In the genomic region with DNA sequence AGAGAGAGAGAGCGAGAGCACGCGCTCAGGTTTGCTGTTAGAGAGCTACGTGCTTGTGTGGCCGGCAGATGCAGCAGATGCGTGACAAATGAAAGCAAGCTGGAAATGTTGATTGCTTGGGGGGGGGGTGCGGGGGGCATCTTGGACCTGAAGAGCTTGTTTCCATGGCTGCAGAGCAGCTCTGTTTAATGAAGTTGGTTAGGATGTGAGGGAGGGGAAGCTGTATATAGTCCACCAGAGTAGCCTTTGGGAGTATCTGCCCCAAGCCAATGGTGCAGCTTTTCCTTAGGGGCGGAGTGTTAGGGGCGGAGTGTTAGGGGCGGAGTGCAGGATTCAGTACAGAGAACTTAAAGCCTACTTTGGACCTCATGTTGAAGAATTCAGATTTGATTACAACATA, we compare ENCODE assay signal across 10 mouse cellular contexts. TPM values are rescaled to one million over a fixed set of nuclear protein-coding genes. Genes with fewer than 3 reads are reported as not detected.
DNase-seq lines count a peak whose midpoint lies in the region; ATAC-seq and TF ChIP-seq lines count a peak whose summit lies in the region.
"Had no signal": no experiment of that assay in that cellular context is flagged by ENCODE, and none has a peak within 500 bp of the region (broad histone marks: within the 10 kb centered on the region; RNA-seq: fewer than 3 reads in every experiment).

No protein-coding gene starts in this region.

- H3K27ac ChIP-seq in midbrain, embryonic 10.5 days (replicated peaks): 0 out of 2 replicates have a peak overlapping the region, but pooled peaks have one; percentile 2
- H3K27ac ChIP-seq in midbrain, postnatal 0 days (ENCODE audit: low read depth, low read length): no peak overlapping the region
- H3K27ac ChIP-seq in hindbrain, embryonic 11.5 days (ENCODE audit: low read depth, low read length): no peak overlapping the region
- no peak overlapping the region for H3K27ac ChIP-seq in liver, embryonic 12.5 days
- H3K27ac ChIP-seq in stomach, embryonic 16.5 days (ENCODE audit: low read length): peak overlapping the region; percentile 95

- H3K4me3 ChIP-seq in midbrain, embryonic 10.5 days: peak overlapping the region; percentile 11; the same call in 1 of the 2 replicates
- no peak overlapping the region for H3K4me3 ChIP-seq in midbrain, postnatal 0 days (ENCODE audit: low read depth, low read length)
- no peak overlapping the region for H3K4me3 ChIP-seq in hindbrain, embryonic 11.5 days (ENCODE audit: low read depth, low read length)
- H3K4me3 ChIP-seq in liver, embryonic 12.5 days: peak overlapping the region; percentile 11
- H3K4me3 ChIP-seq in stomach, embryonic 16.5 days (replicated peaks; ENCODE audit: low read length): peak overlapping the region; percentile 17; the same call in 1 of the 2 replicates

- no peaks in the 10 kb centered on the region for H3K9me3 ChIP-seq in midbrain, embryonic 10.5 days (replicated peaks)
- H3K9me3 ChIP-seq in midbrain, postnatal 0 days (ENCODE audit: low read length): no peaks in the 10 kb centered on the region
- no peaks in the 10 kb centered on the region for H3K9me3 ChIP-seq in hindbrain, embryonic 11.5 days (ENCODE audit: control insufficient read depth, low read length)
- H3K9me3 ChIP-seq in liver, embryonic 12.5 days (replicated peaks): no peaks in the 10 kb centered on the region
- H3K9me3 ChIP-seq in stomach, embryonic 16.5 days (replicated peaks; ENCODE audit: control insufficient read depth, low read length): no peaks in the 10 kb centered on the region

- no peaks in the 10 kb centered on the region for H3K27me3 ChIP-seq in midbrain, embryonic 10.5 days (ENCODE audit: low read depth, poor library complexity, severe bottlenecking)
- H3K27me3 ChIP-seq in midbrain, postnatal 0 days (ENCODE audit: insufficient read depth, low read length): no peaks in the 10 kb centered on the region
- no peaks in the 10 kb centered on the region for H3K27me3 ChIP-seq in hindbrain, embryonic 11.5 days (ENCODE audit: control insufficient read depth, insufficient read depth, low read length)
- H3K27me3 ChIP-seq in liver, embryonic 12.5 days (replicated peaks): no peaks in the 10 kb centered on the region
- no peaks in the 10 kb centered on the region for H3K27me3 ChIP-seq in stomach, embryonic 16.5 days (ENCODE audit: control insufficient read depth, insufficient read depth, low read length)

- no peak overlapping the region for H3K4me2 ChIP-seq in midbrain, postnatal 0 days (ENCODE audit: low read depth, low read length, poor library complexity, severe bottlenecking)
- H3K4me2 ChIP-seq in hindbrain, embryonic 11.5 days (replicated peaks; ENCODE audit: low read depth, low read length): no peak overlapping the region
- peak overlapping the region; percentile 52 for H3K4me2 ChIP-seq in liver, embryonic 12.5 days
- peak overlapping the region; percentile 46 for H3K4me2 ChIP-seq in stomach, embryonic 16.5 days (ENCODE audit: low read depth, low read length)

- ATAC-seq in midbrain, postnatal 0 days (ENCODE audit: low FRiP score): no peak
- peak; percentile 79 for ATAC-seq in hindbrain, embryonic 11.5 days (ENCODE audit: low FRiP score)
- ATAC-seq in liver, embryonic 12.5 days: peak; percentile 60; the same call in 1 of the 2 replicates
- ATAC-seq in stomach, embryonic 16.5 days (ENCODE audit: insufficient read depth, low FRiP score): peak; percentile 51

- 38% methylated on average over 10 of the region's 10 CpGs for WGBS in midbrain, embryonic 10.5 days
- WGBS in midbrain, postnatal 0 days: 21% methylated on average over 10 of the region's 10 CpGs
- WGBS in hindbrain, embryonic 11.5 days: 34% methylated on average over 10 of the region's 10 CpGs
- 31% methylated on average over 10 of the region's 10 CpGs for WGBS in liver, embryonic 12.5 days (ENCODE audit: insufficient replicate concordance)
- WGBS in stomach, embryonic 16.5 days: 22% methylated on average over 10 of the region's 10 CpGs

- H3K4me1 ChIP-seq in midbrain, embryonic 10.5 days: peaks cover 24% of the 10 kb centered on the region
- peaks cover 9% of the 10 kb centered on the region; the same call in 1 of the 2 replicates for H3K4me1 ChIP-seq in midbrain, postnatal 0 days (ENCODE audit: insufficient read depth, low read length)
- 0 out of 2 replicates have a peak, but pooled peaks cover 2% of the 10 kb centered on the region for H3K4me1 ChIP-seq in hindbrain, embryonic 11.5 days (replicated peaks; ENCODE audit: control insufficient read depth, insufficient read depth, low read length)
- peaks cover 39% of the 10 kb centered on the region for H3K4me1 ChIP-seq in liver, embryonic 12.5 days
- peaks cover 25% of the 10 kb centered on the region for H3K4me1 ChIP-seq in stomach, embryonic 16.5 days (ENCODE audit: control insufficient read depth, insufficient read depth, low read length)

- no peak overlapping the region for H3K9ac ChIP-seq in midbrain, postnatal 0 days (replicated peaks; ENCODE audit: low read length, poor library complexity, severe bottlenecking)
- H3K9ac ChIP-seq in hindbrain, embryonic 11.5 days (ENCODE audit: low read depth, low read length): no peak overlapping the region
- H3K9ac ChIP-seq in liver, embryonic 12.5 days: no peak overlapping the region
- H3K9ac ChIP-seq in stomach, embryonic 16.5 days (ENCODE audit: low read length): peak overlapping the region; percentile 43; the same call in 1 of the 2 replicates

- H3K36me3 ChIP-seq in midbrain, embryonic 10.5 days: no peaks in the 10 kb centered on the region
- no peaks in the 10 kb centered on the region for H3K36me3 ChIP-seq in midbrain, postnatal 0 days (ENCODE audit: insufficient read depth, low read length)
- no peaks in the 10 kb centered on the region for H3K36me3 ChIP-seq in hindbrain, embryonic 11.5 days (ENCODE audit: control insufficient read depth, insufficient read depth, low read length)
- no peaks in the 10 kb centered on the region for H3K36me3 ChIP-seq in liver, embryonic 12.5 days
- H3K36me3 ChIP-seq in stomach, embryonic 16.5 days (ENCODE audit: control insufficient read depth, insufficient read depth, low read length): no peaks in the 10 kb centered on the region

- TF ChIP-seq CTCF in midbrain, postnatal 0 days (IDR thresholded peaks at IDR 0.05): no peak

- no peak for DNase-seq in midbrain, embryonic 10.5 days (ENCODE audit: low spot score)
- no peak for DNase-seq in midbrain, postnatal 0 days (ENCODE audit: low spot score)
- DNase-seq in hindbrain, embryonic 11.5 days (ENCODE audit: low spot score): no peak
- DNase-seq in c-Kit-positive CD71-positive TER-119-positive erythroid progenitor cells, embryonic 14.5 days (ENCODE audit: low spot score): no peak
- DNase-seq in cerebellum, adult 9-11 months: no peak
- no peak for DNase-seq in right cerebral cortex, postnatal 36 days (ENCODE audit: low spot score in 2 of 2)
- DNase-seq: adrenal gland, adult 8-10 months; gastrocnemius, postnatal 14 days had no signal

RNA-seq across cellular contexts. Expression of a gene that starts 22.4 kb away (rescaled TPM):
- 1.6 and 1.9 TPM in 2 replicates for polyA plus RNA-seq in midbrain, embryonic 10.5 days (2016; fragmentation: Nextera tagmentation; extraction: Ambion mirVana)
- total RNA-seq in midbrain, postnatal 0 days (2014; rRNA removed): 5.3 and 6.4 TPM in 2 replicates
- 2.7 and 4.0 TPM in 2 replicates for polyA plus RNA-seq in midbrain, postnatal 0 days (2015; fragmentation: Nextera tagmentation; extraction: Ambion mirVana)
- 0.73 and 1.1 TPM in 2 replicates for polyA plus RNA-seq in hindbrain, embryonic 11.5 days (2014; fragmentation: Nextera tagmentation; extraction: Ambion mirVana)
- 4.8 and 5.2 TPM in 2 replicates for polyA plus RNA-seq in liver, embryonic 12.5 days (2016; fragmentation: Nextera tagmentation; extraction: Ambion mirVana)
- 23.3 and 27.7 TPM in 2 replicates for polyA plus RNA-seq in stomach, embryonic 16.5 days (2015; fragmentation: Nextera tagmentation; extraction: Ambion mirVana)

RNA-seq across cellular contexts. Expression of a gene that starts 26.9 kb away (rescaled TPM):
- polyA plus RNA-seq in midbrain, embryonic 10.5 days (2016; fragmentation: Nextera tagmentation; extraction: Ambion mirVana): 12.8 and 14.2 TPM in 2 replicates
- 8.4 and 19.4 TPM in 2 replicates for total RNA-seq in midbrain, postnatal 0 days (2014; rRNA removed)
- polyA plus RNA-seq in midbrain, postnatal 0 days (2015; fragmentation: Nextera tagmentation; extraction: Ambion mirVana): 12.2 and 13.0 TPM in 2 replicates
- polyA plus RNA-seq in hindbrain, embryonic 11.5 days (2014; fragmentation: Nextera tagmentation; extraction: Ambion mirVana): 15.8 and 16.7 TPM in 2 replicates
- polyA plus RNA-seq in liver, embryonic 12.5 days (2016; fragmentation: Nextera tagmentation; extraction: Ambion mirVana): 8.0 and 8.3 TPM in 2 replicates
- polyA plus RNA-seq in stomach, embryonic 16.5 days (2015; fragmentation: Nextera tagmentation; extraction: Ambion mirVana): 15.6 and 18.7 TPM in 2 replicates

RNA-seq across cellular contexts. Expression of a gene that starts 34.5 kb away (rescaled TPM):
- not detected in 2 replicates for polyA plus RNA-seq in midbrain, embryonic 10.5 days (2016; fragmentation: Nextera tagmentation; extraction: Ambion mirVana)
- total RNA-seq in midbrain, postnatal 0 days (2014; rRNA removed): 0.93 TPM in 1 of 2 replicates, not detected in the other
- polyA plus RNA-seq in midbrain, postnatal 0 days (2015; fragmentation: Nextera tagmentation; extraction: Ambion mirVana): 0.25 and 0.27 TPM in 2 replicates
- polyA plus RNA-seq in hindbrain, embryonic 11.5 days (2014; fragmentation: Nextera tagmentation; extraction: Ambion mirVana): not detected in 2 replicates
- polyA plus RNA-seq in liver, embryonic 12.5 days (2016; fragmentation: Nextera tagmentation; extraction: Ambion mirVana): not detected in 2 replicates
- polyA plus RNA-seq in stomach, embryonic 16.5 days (2015; fragmentation: Nextera tagmentation; extraction: Ambion mirVana): 0.10 and 0.40 TPM in 2 replicates
- total RNA-seq: gastrocnemius, postnatal 14 days had no signal

RNA-seq across cellular contexts. Expression of a gene that starts 35.2 kb away (rescaled TPM):
- not detected in 2 replicates for polyA plus RNA-seq in midbrain, embryonic 10.5 days (2016; fragmentation: Nextera tagmentation; extraction: Ambion mirVana)
- total RNA-seq in midbrain, postnatal 0 days (2014; rRNA removed): not detected in 2 replicates
- 0.22 and 0.27 TPM in 2 replicates for polyA plus RNA-seq in midbrain, postnatal 0 days (2015; fragmentation: Nextera tagmentation; extraction: Ambion mirVana)
- polyA plus RNA-seq in hindbrain, embryonic 11.5 days (2014; fragmentation: Nextera tagmentation; extraction: Ambion mirVana): not detected in 2 replicates
- not detected in 2 replicates for polyA plus RNA-seq in liver, embryonic 12.5 days (2016; fragmentation: Nextera tagmentation; extraction: Ambion mirVana)
- not detected in 2 replicates for polyA plus RNA-seq in stomach, embryonic 16.5 days (2015; fragmentation: Nextera tagmentation; extraction: Ambion mirVana)
- total RNA-seq: gastrocnemius, postnatal 14 days had no signal

RNA-seq across cellular contexts. Expression of a gene that starts 46.1 kb away (rescaled TPM):
- 143 and 150 TPM in 2 replicates for polyA plus RNA-seq in midbrain, embryonic 10.5 days (2016; fragmentation: Nextera tagmentation; extraction: Ambion mirVana)
- 49.5 and 78.1 TPM in 2 replicates for total RNA-seq in midbrain, postnatal 0 days (2014; rRNA removed)
- polyA plus RNA-seq in midbrain, postnatal 0 days (2015; fragmentation: Nextera tagmentation; extraction: Ambion mirVana): 101 and 110 TPM in 2 replicates
- polyA plus RNA-seq in hindbrain, embryonic 11.5 days (2014; fragmentation: Nextera tagmentation; extraction: Ambion mirVana): 162 and 167 TPM in 2 replicates
- polyA plus RNA-seq in liver, embryonic 12.5 days (2016; fragmentation: Nextera tagmentation; extraction: Ambion mirVana): 92.7 and 93.7 TPM in 2 replicates
- polyA plus RNA-seq in stomach, embryonic 16.5 days (2015; fragmentation: Nextera tagmentation; extraction: Ambion mirVana): 85.1 and 90.5 TPM in 2 replicates

Comparison
In these comparisons a context has a peak if more than half of its experiments do, and no peak if none do; other contexts are left out.
1. H3K27ac ChIP-seq: peak in midbrain, embryonic 10.5 days (single experiment) and stomach, embryonic 16.5 days (single experiment); none in midbrain, postnatal 0 days (single experiment), hindbrain, embryonic 11.5 days (single experiment) and liver, embryonic 12.5 days (single experiment).
2. H3K4me3 ChIP-seq: peak in midbrain, embryonic 10.5 days (single experiment), liver, embryonic 12.5 days (single experiment) and stomach, embryonic 16.5 days (single experiment); none in midbrain, postnatal 0 days (single experiment) and hindbrain, embryonic 11.5 days (single experiment).
3. H3K4me2 ChIP-seq: peak in liver, embryonic 12.5 days (single experiment) and stomach, embryonic 16.5 days (single experiment); none in midbrain, postnatal 0 days (single experiment) and hindbrain, embryonic 11.5 days (single experiment).